Mouse (Mus musculus): Measurements from ENCODE around the gene Csgalnact2. TPM values are rescaled to one million over a fixed set of nuclear protein-coding genes. Genes with fewer than 3 reads are reported as not detected.

Gene Csgalnact2
- polyA plus RNA-seq, 1 experiment: 12.8 TPM

DNA sequence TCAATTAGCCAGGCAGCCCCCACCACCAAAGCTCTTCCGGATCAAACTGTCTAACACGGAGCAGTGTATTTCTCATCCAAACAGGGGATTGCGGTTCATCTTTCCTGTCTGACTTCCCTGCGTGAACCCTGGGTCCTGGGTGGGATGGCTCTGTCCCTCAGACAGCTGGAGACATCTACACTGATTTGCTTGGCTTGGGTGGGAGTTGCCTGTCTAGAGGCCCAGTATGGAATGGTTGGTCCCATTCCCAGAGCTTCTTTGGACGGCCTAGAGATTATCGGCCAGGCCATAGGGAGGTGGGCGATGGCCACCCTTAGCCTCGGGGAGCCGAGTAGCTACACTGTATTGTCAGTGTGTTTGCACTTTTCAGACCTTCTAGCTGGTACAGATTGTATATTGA is 48.1 kb downstream of the Csgalnact2 start:
- Histone ChIP-seq H3K27ac (ENCODE audit: control insufficient read depth, insufficient read depth, low read depth, low read length, poor library complexity) (no peak overlapping the region), H3K4me3 (replicated peaks; ENCODE audit: control insufficient read depth, low read depth, low read length) (no peak overlapping the region), H3K4me1 (ENCODE audit: control insufficient read depth, insufficient read depth, low read length) (no peaks in the 10 kb centered on the region)
- 85% methylated on average over 9 of the region's 9 CpGs for WGBS
- TF ChIP-seq CTCF (IDR thresholded peaks at IDR 0.05; ENCODE audit: control insufficient read depth, insufficient read depth, low read length) (no peak), POLR2A (IDR thresholded peaks at IDR 0.05; ENCODE audit: borderline replicate concordance, control insufficient read depth, low read depth, low read length) (no peak)

DNA sequence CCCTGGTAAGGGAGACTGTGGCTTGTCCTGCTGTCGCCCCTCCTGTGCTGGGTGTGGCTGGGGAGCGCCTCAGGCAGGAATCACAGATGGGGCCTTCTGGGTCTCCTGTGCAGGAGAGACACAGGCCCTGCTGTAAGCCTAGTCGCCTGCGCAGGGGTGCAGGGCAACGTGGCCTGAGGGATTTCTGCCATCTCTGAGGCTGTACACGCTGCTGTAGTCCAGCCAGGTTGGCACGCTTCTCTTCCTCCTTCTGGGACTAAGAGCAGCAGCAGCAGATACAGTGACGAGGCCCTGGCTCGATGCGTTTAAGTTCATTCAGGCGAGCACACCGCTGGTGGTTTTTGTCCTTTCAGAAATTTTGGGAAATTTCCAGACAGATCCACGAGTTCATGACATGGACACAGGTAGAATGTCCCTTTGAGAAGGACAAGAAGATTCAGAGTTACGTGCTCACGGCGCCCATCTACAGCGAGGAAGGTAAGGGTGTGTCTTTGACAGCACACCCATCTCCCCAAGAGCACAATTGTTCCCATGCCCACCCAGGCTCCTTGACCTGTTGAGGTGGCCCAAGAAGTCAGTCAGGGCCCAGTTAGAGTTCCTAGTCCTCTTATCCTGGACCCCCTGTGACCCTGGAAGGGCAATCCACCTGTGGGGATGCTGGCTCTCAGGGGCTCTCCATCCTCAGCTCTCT is 50.0 kb downstream of the Csgalnact2 start:
- Histone ChIP-seq H3K27ac (ENCODE audit: control insufficient read depth, insufficient read depth, low read depth, low read length, poor library complexity) (no peak overlapping the region), H3K4me1 (ENCODE audit: control insufficient read depth, insufficient read depth, low read length) (no peaks in the 10 kb centered on the region), H3K4me3 (replicated peaks; ENCODE audit: control insufficient read depth, low read depth, low read length) (no peak overlapping the region)
- no peak for TF ChIP-seq CTCF (IDR thresholded peaks at IDR 0.05; ENCODE audit: control insufficient read depth, insufficient read depth, low read length)
- no peak for TF ChIP-seq POLR2A (IDR thresholded peaks at IDR 0.05; ENCODE audit: borderline replicate concordance, control insufficient read depth, low read depth, low read length)
- 84% methylated on average over 17 of the region's 17 CpGs for WGBS

DNA sequence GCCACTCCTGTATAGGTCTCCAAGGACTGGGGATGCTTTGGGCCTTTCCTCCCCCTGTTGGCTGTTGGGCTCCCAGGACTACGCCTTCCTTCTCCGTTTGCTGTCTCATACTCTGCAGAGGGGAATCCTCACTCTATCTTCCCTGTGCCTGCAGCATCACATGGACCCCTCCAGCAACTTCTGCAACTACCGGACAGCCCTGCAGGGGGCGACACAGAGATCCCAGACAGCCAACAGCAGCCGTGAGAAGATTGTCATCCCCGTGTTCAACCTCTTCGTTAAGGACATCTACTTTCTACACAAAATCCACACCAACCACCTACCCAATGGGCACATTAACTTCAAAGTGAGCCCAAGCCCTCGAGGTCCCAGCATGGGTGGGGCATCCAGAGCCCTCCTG is 51.0 kb downstream of the Csgalnact2 start:
- H3K4me3 ChIP-seq (replicated peaks; ENCODE audit: control insufficient read depth, low read depth, low read length): no peak overlapping the region
- 50% methylated on average over 8 of the region's 8 CpGs for WGBS

DNA sequence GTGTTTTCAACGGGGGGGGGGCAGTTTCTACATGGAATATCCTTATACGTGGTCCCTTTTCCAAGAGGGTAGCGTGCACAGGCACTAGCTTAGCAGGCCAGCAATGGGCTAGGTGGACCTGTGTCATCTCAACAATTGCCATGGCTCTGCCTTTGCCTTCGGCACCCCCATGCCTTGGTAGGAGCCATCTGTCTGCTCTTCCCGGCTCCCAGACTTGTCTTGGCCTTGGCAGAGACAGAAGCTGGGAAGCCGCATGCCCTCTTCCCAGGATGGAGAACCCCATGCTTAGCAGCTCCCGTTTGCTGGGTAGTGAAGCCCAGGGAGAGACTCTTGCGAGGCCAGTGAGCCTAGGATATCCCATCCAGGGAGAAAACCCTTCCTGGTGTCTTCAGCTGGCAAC is 54.3 kb downstream of the Csgalnact2 start:
- no peak overlapping the region for H3K4me3 ChIP-seq (replicated peaks; ENCODE audit: control insufficient read depth, low read depth, low read length)
- WGBS: 82% methylated on average over 8 of the region's 8 CpGs
- no peak for TF ChIP-seq CTCF (IDR thresholded peaks at IDR 0.05; ENCODE audit: control insufficient read depth, insufficient read depth, low read length)
- TF ChIP-seq POLR2A (IDR thresholded peaks at IDR 0.05; ENCODE audit: borderline replicate concordance, control insufficient read depth, low read depth, low read length): no peak
- H3K27ac ChIP-seq (ENCODE audit: control insufficient read depth, insufficient read depth, low read depth, low read length, poor library complexity): no peak overlapping the region
- H3K4me1 ChIP-seq (ENCODE audit: control insufficient read depth, insufficient read depth, low read length): no peaks in the 10 kb centered on the region

More for the DNA sequence above, 51.0 kb downstream of the Csgalnact2 start:
- no peak overlapping the region for H3K27ac ChIP-seq (ENCODE audit: control insufficient read depth, insufficient read depth, low read depth, low read length, poor library complexity)
- H3K4me1 ChIP-seq (ENCODE audit: control insufficient read depth, insufficient read depth, low read length): no peaks in the 10 kb centered on the region
- peak; percentile 40; the same call in 1 of the 2 replicates for TF ChIP-seq CTCF (IDR thresholded peaks at IDR 0.05; ENCODE audit: control insufficient read depth, insufficient read depth, low read length)
- TF ChIP-seq POLR2A (IDR thresholded peaks at IDR 0.05; ENCODE audit: borderline replicate concordance, control insufficient read depth, low read depth, low read length): no peak

DNA sequence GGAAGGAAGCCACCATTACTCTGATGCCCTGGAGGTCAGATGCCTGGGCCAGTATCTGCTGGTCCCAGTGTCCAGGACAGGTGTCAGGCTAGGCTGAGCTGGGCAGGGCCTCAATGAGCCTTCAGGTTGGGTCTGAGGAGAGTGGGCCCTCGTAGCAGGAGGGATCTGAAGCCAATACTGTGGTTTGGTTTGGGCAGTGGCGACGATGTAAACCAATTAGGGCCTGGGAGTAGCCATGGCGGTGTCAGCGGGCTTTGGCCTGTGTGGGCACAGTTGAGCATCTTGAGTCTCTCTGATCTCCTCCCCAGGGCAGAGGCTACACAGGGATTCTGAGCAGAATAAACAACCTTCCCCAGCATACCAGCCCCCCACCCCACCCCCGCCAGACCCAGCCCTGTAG is 55.3 kb downstream of the Csgalnact2 start:
- H3K27ac ChIP-seq (ENCODE audit: control insufficient read depth, insufficient read depth, low read depth, low read length, poor library complexity): no peak overlapping the region
- no peaks in the 10 kb centered on the region for H3K4me1 ChIP-seq (ENCODE audit: control insufficient read depth, insufficient read depth, low read length)
- WGBS: 87% methylated on average over 6 of the region's 6 CpGs
- H3K4me3 ChIP-seq (replicated peaks; ENCODE audit: control insufficient read depth, low read depth, low read length): no peak overlapping the region
- TF ChIP-seq CTCF (IDR thresholded peaks at IDR 0.05; ENCODE audit: control insufficient read depth, insufficient read depth, low read length): no peak
- TF ChIP-seq POLR2A (IDR thresholded peaks at IDR 0.05; ENCODE audit: borderline replicate concordance, control insufficient read depth, low read depth, low read length): no peak

DNA sequence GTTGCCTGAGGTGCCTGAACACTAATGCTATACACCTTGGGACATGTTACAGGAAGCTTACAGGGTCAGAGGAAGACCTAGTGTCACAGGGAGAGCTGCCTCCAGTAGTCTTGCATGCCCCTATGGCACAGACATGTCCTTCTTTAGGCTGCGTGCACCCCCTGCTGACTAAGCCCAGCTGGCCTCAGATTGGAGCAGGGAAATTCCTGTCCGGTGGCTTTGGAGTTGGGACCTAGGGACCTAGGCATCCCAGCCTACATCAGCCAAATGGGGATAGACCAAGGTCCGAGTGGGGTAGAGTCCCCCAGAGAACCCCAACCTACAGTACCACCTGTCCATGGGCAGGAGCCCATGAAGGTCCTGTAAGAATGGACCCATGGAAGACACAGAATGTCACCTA is 56.6 kb downstream of the Csgalnact2 start:
- H3K4me3 ChIP-seq (replicated peaks; ENCODE audit: control insufficient read depth, low read depth, low read length): no peak overlapping the region
- no peak overlapping the region for H3K27ac ChIP-seq (ENCODE audit: control insufficient read depth, insufficient read depth, low read depth, low read length, poor library complexity)
- WGBS: 76% methylated on average over 3 of the region's 3 CpGs
- TF ChIP-seq CTCF (IDR thresholded peaks at IDR 0.05; ENCODE audit: control insufficient read depth, insufficient read depth, low read length): no peak
- no peak for TF ChIP-seq POLR2A (IDR thresholded peaks at IDR 0.05; ENCODE audit: borderline replicate concordance, control insufficient read depth, low read depth, low read length)
- H3K4me1 ChIP-seq (ENCODE audit: control insufficient read depth, insufficient read depth, low read length): no peaks in the 10 kb centered on the region

DNA sequence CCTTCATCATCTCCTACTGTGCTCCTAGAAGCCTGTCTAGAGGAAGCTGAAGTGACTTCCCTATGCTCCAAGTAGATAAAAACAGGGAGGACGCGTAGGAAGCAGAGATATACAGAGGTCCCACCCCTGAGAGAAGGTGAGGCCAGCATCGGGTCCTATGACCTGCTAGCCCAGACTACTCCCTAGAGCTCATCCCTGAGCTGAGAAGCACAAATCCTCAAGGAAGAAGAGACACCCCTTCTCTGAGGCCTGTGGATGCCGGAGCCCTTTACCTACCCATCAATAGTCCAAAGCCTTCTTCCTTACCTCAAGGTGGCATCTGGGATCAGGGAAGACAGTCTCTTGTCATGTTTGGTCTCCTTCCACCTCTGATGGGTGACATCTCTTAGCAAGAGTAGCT is 58.2 kb downstream of the Csgalnact2 start:
- 81% methylated on average over 4 of the region's 4 CpGs for WGBS
- Histone ChIP-seq H3K27ac (ENCODE audit: control insufficient read depth, insufficient read depth, low read depth, low read length, poor library complexity) (no peak overlapping the region), H3K4me1 (ENCODE audit: control insufficient read depth, insufficient read depth, low read length) (no peaks in the 10 kb centered on the region), H3K4me3 (replicated peaks; ENCODE audit: control insufficient read depth, low read depth, low read length) (no peak overlapping the region)
- TF ChIP-seq CTCF (IDR thresholded peaks at IDR 0.05; ENCODE audit: control insufficient read depth, insufficient read depth, low read length) (no peak), POLR2A (IDR thresholded peaks at IDR 0.05; ENCODE audit: borderline replicate concordance, control insufficient read depth, low read depth, low read length) (no peak)

DNA sequence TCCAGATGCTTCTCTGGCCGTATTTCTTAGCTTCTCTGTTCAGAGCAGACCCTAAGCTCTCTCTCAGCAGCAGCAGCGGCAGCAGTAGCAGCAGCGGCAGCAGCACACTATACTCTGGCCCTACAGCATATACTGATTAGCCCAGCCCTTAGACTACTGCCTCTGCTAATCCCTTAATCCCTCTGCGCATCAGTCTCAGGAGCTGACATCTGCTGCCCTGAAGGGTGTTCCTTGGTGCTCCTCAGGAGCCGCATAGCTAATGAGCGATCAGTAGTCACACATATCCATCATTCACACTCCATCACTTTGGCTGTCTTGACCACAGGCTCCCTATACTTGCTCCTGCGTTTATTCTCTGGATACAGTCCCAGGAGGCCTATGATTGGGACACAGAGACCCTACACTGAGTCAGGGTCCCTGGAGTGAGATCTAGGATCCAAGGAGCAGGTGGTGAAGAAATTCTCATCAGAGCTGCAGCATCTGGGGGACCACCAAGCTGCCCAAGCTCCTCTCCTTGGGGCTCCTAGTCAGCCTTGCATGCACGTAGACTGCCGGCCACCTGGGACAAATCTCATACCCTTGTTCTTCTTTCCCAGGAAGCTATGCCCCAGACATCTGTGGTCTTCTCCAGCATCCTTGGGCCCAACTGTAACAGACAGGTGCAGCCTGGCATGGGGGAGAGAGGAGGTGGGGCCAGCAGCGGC is 59.0 kb downstream of the Csgalnact2 start:
- TF ChIP-seq CTCF (IDR thresholded peaks at IDR 0.05; ENCODE audit: control insufficient read depth, insufficient read depth, low read length) (no peak), POLR2A (IDR thresholded peaks at IDR 0.05; ENCODE audit: borderline replicate concordance, control insufficient read depth, low read depth, low read length) (no peak)
- WGBS: 83% methylated on average over 10 of the region's 10 CpGs
- Histone ChIP-seq H3K4me1 (ENCODE audit: control insufficient read depth, insufficient read depth, low read length) (no peaks in the 10 kb centered on the region), H3K4me3 (replicated peaks; ENCODE audit: control insufficient read depth, low read depth, low read length) (no peak overlapping the region), H3K27ac (ENCODE audit: control insufficient read depth, insufficient read depth, low read depth, low read length, poor library complexity) (no peak overlapping the region)
